Mouse (Mus musculus) CH12.LX (cell line): Measurements from ENCODE around the gene Htr2c. TPM values are rescaled to one million over a fixed set of nuclear protein-coding genes. Genes with fewer than 3 reads are reported as not detected.

Experiments used
- DNase-seq: peaks from one replicate; pipeline ENCODE4 v3.0.0-alpha.2; 2013; ENCODE audit errors: extremely low read depth
- H3K27ac ChIP-seq: 2 replicates; pipeline ENCODE4 v1.5.1; 2012; ENCODE audit warnings: low read depth, mild to moderate bottlenecking, control low read depth, moderate library complexity; ENCODE audit not compliant: insufficient read depth
- H3K27me3 ChIP-seq: replicated peaks from 2 replicates; pipeline ENCODE3; 2012; ENCODE audit warnings: inconsistent platforms
- H3K36me3 ChIP-seq, 2 experiments: replicated peaks in 1 of 2; 2 replicates each; pipeline versions ENCODE3 to v1.6.1; 2012; ENCODE audit warnings: inconsistent platforms in 1 of 2, low read length in 1 of 2, mild to moderate bottlenecking in 1 of 2, mixed read lengths in 1 of 2, moderate library complexity in 1 of 2; ENCODE audit not compliant: control insufficient read depth in 1 of 2, insufficient read depth in 1 of 2
- H3K4me1 ChIP-seq, 2 experiments: 2 replicates each; pipeline ENCODE4 v1.6.1; 2012; ENCODE audit warnings: inconsistent platforms in 1 of 2, moderate library complexity in 1 of 2; ENCODE audit not compliant: insufficient read depth in 2 of 2, control insufficient read depth in 1 of 2
- H3K4me2 ChIP-seq: 2 replicates; pipeline ENCODE4 v1.6.1; 2012; ENCODE audit warnings: low read depth, mild to moderate bottlenecking, control low read depth; ENCODE audit not compliant: poor library complexity, insufficient read depth, severe bottlenecking
- H3K4me3 ChIP-seq, 3 experiments: fragments of 150-350 bp in 1 of 3; sonication (generic) in 1 of 3; replicated peaks in 1 of 3; 2 replicates each; pipeline versions ENCODE3 to v1.5.1; 2011 to 2012; ENCODE audit warnings: low read depth in 2 of 3, low read length in 2 of 3, mild to moderate bottlenecking in 2 of 3, moderate library complexity in 2 of 3, control low read depth in 1 of 3, improper control_type of control experiment in 1 of 3, inconsistent platforms in 1 of 3, mixed read lengths in 1 of 3; ENCODE audit not compliant: poor library complexity in 1 of 3
- H3K79me2 ChIP-seq: replicated peaks from 2 replicates; pipeline ENCODE4 v1.6.1; 2012; ENCODE audit warnings: mild to moderate bottlenecking, moderate library complexity; ENCODE audit not compliant: control insufficient read depth, poor library complexity, insufficient read depth, severe bottlenecking; ENCODE audit errors: extremely low read depth
- H3K9ac ChIP-seq: 2 replicates; pipeline ENCODE4 v1.6.1; 2012; ENCODE audit warnings: low read depth, mild to moderate bottlenecking, control low read depth, moderate library complexity; ENCODE audit not compliant: insufficient read depth
- H3K9me3 ChIP-seq: replicated peaks from 2 replicates; pipeline ENCODE3; 2012; ENCODE audit warnings: low read length, inconsistent platforms, mixed read lengths
- BHLHE40 ChIP-seq: IDR thresholded peaks from 2 replicates; pipeline ENCODE4 v1.6.1; 2011; ENCODE audit warnings: mild to moderate bottlenecking, low read depth, low read length, improper control_type of control experiment
- CHD1 ChIP-seq: IDR thresholded peaks from 2 replicates; pipeline ENCODE4 v1.6.1; 2012; ENCODE audit warnings: low read depth, low read length, improper control_type of control experiment, inconsistent platforms
- E2F4 ChIP-seq: IDR thresholded peaks from 2 replicates; pipeline ENCODE4 v1.6.1; 2011; ENCODE audit warnings: low read depth, low read length, improper control_type of control experiment; ENCODE audit not compliant: insufficient replicate concordance
- EP300 ChIP-seq: IDR thresholded peaks from 2 replicates; pipeline ENCODE4 v1.6.1; 2011; ENCODE audit warnings: low read length, improper control_type of control experiment
- GABPA ChIP-seq: IDR thresholded peaks from 2 replicates; pipeline ENCODE4 v1.6.1; 2012; ENCODE audit warnings: low read depth, low read length, improper control_type of control experiment, inconsistent platforms; ENCODE audit not compliant: insufficient replicate concordance
- HCFC1 ChIP-seq: IDR thresholded peaks from 2 replicates; pipeline ENCODE4 v1.6.1; 2012; ENCODE audit warnings: low read depth, mild to moderate bottlenecking, inconsistent platforms, low read length, improper control_type of control experiment
- IRF4 ChIP-seq: IDR thresholded peaks from 2 replicates; pipeline ENCODE4 v1.6.1; 2014; ENCODE audit warnings: low read depth, mild to moderate bottlenecking, inconsistent platforms, low read length, improper control_type of control experiment
- JUN ChIP-seq: IDR thresholded peaks from 2 replicates; pipeline ENCODE4 v1.6.1; 2011; ENCODE audit warnings: low read depth, mild to moderate bottlenecking, low read length, improper control_type of control experiment, moderate library complexity; ENCODE audit not compliant: insufficient read depth
- JUND ChIP-seq: conservative IDR thresholded peaks from 2 replicates; pipeline ENCODE4 v1.6.1; 2011; ENCODE audit warnings: low read depth, low read length, improper control_type of control experiment
- KAT2A ChIP-seq: IDR thresholded peaks from 2 replicates; pipeline ENCODE4 v1.6.1; 2012; ENCODE audit warnings: low read length, improper control_type of control experiment, inconsistent platforms; ENCODE audit not compliant: insufficient replicate concordance
- MAZ ChIP-seq: IDR thresholded peaks from 2 replicates; pipeline ENCODE4 v1.6.1; 2012; ENCODE audit warnings: low read depth, mild to moderate bottlenecking, inconsistent platforms, low read length, improper control_type of control experiment, moderate library complexity
- MXI1 ChIP-seq: IDR thresholded peaks from 2 replicates; pipeline ENCODE4 v1.6.1; 2011; ENCODE audit warnings: mild to moderate bottlenecking, low read depth, low read length, improper control_type of control experiment
- POLR2A ChIP-seq: IDR thresholded peaks from 2 replicates; pipeline ENCODE4 v1.6.1; 2011; ENCODE audit warnings: low read depth, mild to moderate bottlenecking, improper control_type of control experiment, low read length
- SMC3 ChIP-seq: IDR thresholded peaks from 2 replicates; pipeline ENCODE4 v1.6.1; 2011; ENCODE audit warnings: low read depth, low read length, improper control_type of control experiment
- TBP ChIP-seq: conservative IDR thresholded peaks from 2 replicates; pipeline ENCODE4 v1.6.1; 2011; ENCODE audit warnings: low read depth, low read length, improper control_type of control experiment
- UBTF ChIP-seq: IDR thresholded peaks from 2 replicates; pipeline ENCODE4 v1.6.1; 2012; ENCODE audit warnings: low read depth, mild to moderate bottlenecking, inconsistent platforms, low read length, improper control_type of control experiment, moderate library complexity
- ZC3H11A ChIP-seq: IDR thresholded peaks from 2 replicates; pipeline ENCODE4 v1.6.1; 2012; ENCODE audit warnings: low read depth, mild to moderate bottlenecking, inconsistent platforms, low read length, improper control_type of control experiment
- ZMIZ1 ChIP-seq: IDR thresholded peaks from 2 replicates; pipeline ENCODE4 v1.6.1; 2012; ENCODE audit warnings: low read depth, mild to moderate bottlenecking, inconsistent platforms, low read length, improper control_type of control experiment
- dilution Hi-C: fragments of 300-500 bp; cut with MboI; formaldehyde crosslinking; loops from 2 replicates; pipeline ENCODE4 v1.14.3; 2020; ENCODE audit warnings: low sequenced_read_pairs; ENCODE audit not compliant: extremely low pct_unique_long_range_greater_than_20kb, extremely low pct_ligation_motif_present
- in situ Hi-C: fragments of 300-500 bp; cut with MboI; formaldehyde crosslinking; loops from 3 replicates; pipeline ENCODE4 v1.14.3; 2019; ENCODE audit warnings: low sequenced_read_pairs, low pct_ligation_motif_present, low pct_unique_long_range_greater_than_20kb, mixed read lengths
- polyA plus RNA-seq: library from polyadenylated mRNA; unstranded; fragments of >175 nt; gene quantifications from 2 replicates; pipeline ENCODE4 v1.2.1, GENCODE M21; 2012; ENCODE audit warnings: low read depth; ENCODE audit not compliant: insufficient read length
- total RNA-seq, 2 experiments: library from RNA; depleted of rRNA; stranded (reverse); fragments of 300-350 nt in 1 of 2; fragments of >200 nt in 1 of 2; gene quantifications; 2 replicates each; pipeline ENCODE4 v1.2.3; 2012 to 2014

The Htr2c gene
- total and polyA plus RNA-seq, 3 experiments = not detected

DNA sequence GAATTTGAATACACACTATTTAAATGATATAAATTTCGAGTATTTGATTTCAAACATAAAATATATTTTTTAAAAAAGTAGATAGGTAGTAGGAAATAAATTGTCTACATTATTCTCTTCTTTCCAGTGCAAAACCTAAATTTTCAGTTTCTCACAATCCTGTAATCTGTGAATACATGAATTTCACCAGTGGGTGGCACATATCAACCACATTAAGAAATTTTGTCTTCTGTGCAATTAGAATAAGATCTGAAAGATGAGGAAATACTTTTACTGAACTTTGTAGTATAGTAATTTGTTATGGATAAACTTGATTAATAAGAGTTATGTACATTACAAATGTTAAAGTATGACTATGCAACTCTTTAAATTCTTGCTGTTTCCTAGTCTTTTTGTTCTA is 156.8 kb downstream of the Htr2c start:
- no peak for TF ChIP-seq EP300
- no peak for TF ChIP-seq JUN
- TF ChIP-seq, all 38 proteins: peak for 0
- Histone ChIP-seq H3K9me3 (no peaks in the 10 kb centered on the region), H3K36me3 (no peaks in the 10 kb centered on the region), H3K4me1 (no peaks in the 10 kb centered on the region), H3K4me3 (no peak overlapping the region), H3K79me2 (no peaks in the 10 kb centered on the region), H3K4me2 (no peak overlapping the region), H3K27ac (no peak overlapping the region), H3K9ac (no peak overlapping the region), H3K27me3 (no peaks in the 10 kb centered on the region)
- no peak for DNase-seq
- dilution Hi-C loops (no loop called here), in situ Hi-C loops (no loop called here)

GRCm38 (mm10) chrX:147215251-147215650 is 252.9 kb downstream of the Htr2c start:
- H3K4me2 ChIP-seq = no peak overlapping the region
- H3K9ac ChIP-seq = no peak overlapping the region
- TF ChIP-seq JUND (no peak), IRF4 (no peak), KAT2A (no peak), POLR2A (no peak), SMC3 (no peak), MXI1 (no peak), JUN (no peak), HCFC1 (no peak), GABPA (no peak), BHLHE40 (no peak), E2F4 (no peak), ZC3H11A (no peak), MAZ (no peak), CHD1 (no peak), UBTF (no peak), ZMIZ1 (no peak), TBP (no peak)
- DNase-seq = no peak
- H3K27ac ChIP-seq = no peak overlapping the region
- dilution Hi-C loops = no loop called here
- H3K4me3 ChIP-seq = no peak overlapping the region
- no peaks in the 10 kb centered on the region for H3K79me2 ChIP-seq
- no peaks in the 10 kb centered on the region for H3K9me3 ChIP-seq
- in situ Hi-C loops = no loop called here
- no peaks in the 10 kb centered on the region for H3K27me3 ChIP-seq
- H3K36me3 ChIP-seq = no peaks in the 10 kb centered on the region
- no peaks in the 10 kb centered on the region for H3K4me1 ChIP-seq
